Mouse (Mus musculus) thymus, postnatal 0 days (tissue): ENCODE results near the gene Cyp2c54. TPM values are rescaled to one million over a fixed set of nuclear protein-coding genes. Genes with fewer than 3 reads are reported as not detected.
"Not testable (repeated sequence)": the region's sequence is repeated elsewhere in the genome, so short reads cannot be mapped to it uniquely, and the experiment has no call there.

Experiments
- DNase-seq: peaks from one replicate; pipeline ENCODE4 v3.0.0-alpha.2; 2015; ENCODE audit warnings: low spot score
- polyA plus RNA-seq: library from polyadenylated mRNA; unstranded; fragments of >200 nt; fragmentation: Nextera tagmentation; extraction: Ambion mirVana; gene quantifications from 2 replicates; pipeline ENCODE4 v1.2.1, GENCODE M21; 2015

Gene Cyp2c54
- not detected in 2 replicates for polyA plus RNA-seq

DNA sequence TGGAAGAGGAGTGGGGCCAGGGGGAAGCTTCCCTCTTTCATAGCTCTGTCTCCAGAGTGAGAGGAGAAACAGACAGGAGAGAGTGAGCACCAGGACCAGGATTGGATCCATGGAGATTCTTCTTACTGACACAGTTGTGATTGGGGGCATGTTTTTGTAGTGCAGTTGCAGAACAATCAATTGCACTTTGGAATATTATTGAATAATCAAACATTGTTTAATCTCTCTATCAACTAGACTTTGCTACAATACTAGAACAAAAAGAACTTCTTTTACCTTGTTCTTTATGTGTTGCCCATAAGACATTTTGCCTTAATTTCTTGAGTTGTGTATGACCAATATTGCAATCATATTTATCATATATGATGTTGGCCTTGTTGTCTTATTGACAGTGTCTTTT is at the start of gene Cyp2c54:
Gene Cyp2c54 (minus strand): TSS at position 127 of the 400 bp plus-strand sequence.
- no peak for DNase-seq

DNA sequence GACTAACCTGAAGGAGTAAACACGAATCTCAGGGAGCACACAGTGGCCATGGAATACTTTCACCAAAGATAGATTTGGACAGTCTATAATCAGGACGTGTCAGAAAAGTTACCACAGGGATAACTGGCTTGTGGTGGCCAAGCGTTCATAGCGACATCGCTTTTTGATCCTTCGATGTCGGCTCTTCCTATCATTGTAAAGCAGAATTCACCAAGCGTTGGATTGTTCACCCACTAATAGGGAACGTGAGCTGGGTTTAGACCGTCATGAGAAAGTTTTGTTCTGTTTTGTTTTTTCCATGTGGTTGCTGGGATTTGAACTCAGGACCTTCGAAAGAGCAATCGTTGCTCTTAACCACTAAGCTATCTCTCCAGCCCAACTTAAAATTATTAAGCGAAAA is 46.0 kb upstream of the Cyp2c54 start:
- not testable (repeated sequence) for DNase-seq

DNA sequence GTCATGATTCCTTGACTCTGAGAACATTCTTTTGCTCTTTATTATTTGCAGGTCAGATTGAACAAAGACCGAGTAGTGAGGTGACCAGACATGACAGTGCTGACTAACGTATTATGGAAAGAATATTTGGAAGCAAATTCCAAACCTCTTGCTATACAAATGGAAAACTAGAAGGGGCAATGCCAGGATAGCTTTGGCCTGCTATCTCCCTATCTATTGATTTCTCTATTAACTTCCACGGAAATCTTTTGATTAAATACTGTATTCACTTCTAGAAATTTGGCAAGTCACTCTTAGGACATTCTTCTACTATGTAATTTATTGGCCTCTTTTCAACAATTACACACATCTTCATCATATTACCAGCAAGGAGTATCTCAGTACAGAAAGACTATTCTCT is 17.5 kb upstream of the Cyp2c54 start:
- no peak for DNase-seq

DNA sequence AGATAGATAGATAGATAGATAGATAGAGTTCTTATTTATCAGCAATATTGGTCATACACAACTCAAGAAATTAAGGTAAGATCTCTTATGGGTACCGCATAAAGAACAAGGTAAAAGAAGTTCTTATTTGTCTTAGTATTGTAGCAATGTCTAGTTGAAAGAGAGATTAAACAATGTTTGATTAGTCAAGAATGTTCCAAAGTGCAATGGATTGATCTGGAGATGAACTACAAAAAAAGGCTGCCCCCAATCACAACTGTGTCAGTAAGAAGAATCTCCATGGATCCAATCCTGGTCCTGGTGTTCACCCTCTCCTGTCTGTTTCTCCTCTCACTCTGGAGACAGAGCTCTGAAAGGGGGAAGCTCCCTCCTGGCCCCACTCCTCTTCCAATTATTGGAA is 15.8 kb upstream of the Cyp2c54 start, which contains the start of gene Cyp2c50:
Gene Cyp2c50 (plus strand): TSS at position 268 of the 400 bp plus-strand sequence.
- DNase-seq = not testable (repeated sequence)

DNA sequence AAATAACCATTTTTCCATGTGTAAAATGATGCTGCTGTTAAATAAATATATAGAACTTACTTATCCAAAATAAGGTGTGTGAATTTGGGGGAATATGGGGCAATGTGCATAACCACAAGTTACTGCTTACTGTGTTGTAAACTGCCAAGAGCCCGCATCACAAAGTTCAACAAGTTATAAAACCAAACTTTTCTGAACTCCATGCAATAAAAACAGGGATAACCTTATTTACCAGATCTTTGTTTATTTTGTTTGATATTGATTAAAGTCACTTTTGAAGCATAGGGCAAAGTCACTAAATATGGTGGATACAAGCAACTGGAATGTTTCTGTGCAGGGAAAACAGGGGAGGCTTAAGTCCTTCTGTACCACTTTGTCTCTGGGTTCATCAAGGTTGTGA is 14.8 kb upstream of the Cyp2c54 start:
- DNase-seq = no peak

DNA sequence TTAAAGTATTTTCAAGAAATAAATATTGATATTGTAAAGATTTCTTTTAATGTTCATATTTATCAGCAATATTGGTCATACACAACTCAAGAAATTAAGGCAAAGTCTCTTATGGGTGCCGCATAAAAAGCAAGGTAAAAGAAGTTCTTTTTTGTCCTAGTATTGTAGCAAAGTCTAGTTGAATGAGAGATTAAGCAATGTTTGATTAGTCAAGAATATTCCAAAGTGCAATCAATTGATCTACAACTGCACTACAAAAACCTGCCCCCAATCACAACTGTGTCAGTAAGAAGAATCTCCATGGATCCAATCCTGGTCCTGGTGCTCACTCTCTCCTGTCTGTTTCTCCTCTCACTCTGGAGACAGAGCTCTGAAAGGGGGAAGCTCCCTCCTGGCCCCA is 81.5 kb downstream of the Cyp2c54 start, which contains the start of gene Cyp2c37:
Gene Cyp2c37 (plus strand): TSS at position 285 of the 400 bp plus-strand sequence.
- DNase-seq = not testable (repeated sequence)

DNA sequence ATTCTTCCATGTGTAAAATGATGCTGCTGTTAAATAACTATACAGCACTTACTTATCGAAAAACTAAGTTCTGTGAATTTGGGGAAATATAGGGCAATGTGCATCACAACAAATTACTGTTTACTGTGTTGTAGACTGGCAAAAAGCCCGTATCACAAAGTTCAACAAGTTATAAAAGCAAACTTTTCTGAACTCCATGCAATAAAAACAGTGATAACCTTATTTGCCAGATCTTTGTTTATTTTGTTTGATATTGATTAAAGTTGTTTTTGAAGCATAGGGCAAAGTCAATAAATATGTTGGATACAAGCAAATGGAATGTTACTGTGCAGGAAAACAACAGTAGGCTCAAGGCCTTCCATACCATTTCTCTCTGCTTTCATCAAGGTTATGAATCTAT is 84.2 kb downstream of the Cyp2c54 start:
- DNase-seq = no peak

Other genes with a start within 250 kb of the Cyp2c54 start
- not detected in 2 replicates for gene Cyp2c69, start 187.0 kb downstream of the Cyp2c54 start, polyA plus RNA-seq
- not detected in 2 replicates for gene Cyp2c37, start 81.4 kb downstream of the Cyp2c54 start, polyA plus RNA-seq
- gene Cyp2c50, start 15.9 kb upstream of the Cyp2c54 start, polyA plus RNA-seq = not detected in 2 replicates
- gene Cyp2c70, start 113.5 kb upstream of the Cyp2c54 start, polyA plus RNA-seq = not detected in 2 replicates
- gene Pdlim1, start 198.0 kb upstream of the Cyp2c54 start, polyA plus RNA-seq = 494 TPM in 2 replicates